Mouse (Mus musculus) thymus, postnatal 36 days (tissue): ENCODE results near the gene Cmip.
A peak's percentile ranks its signal among the peaks of the same experiment; 100 is the strongest.

Experiments used
- DNase-seq, 2 experiments: peaks; one replicate each; pipeline ENCODE4 v3.0.0; 2022; ENCODE audit warnings: mixed read lengths in 2 of 2

Gene Cmip

DNA sequence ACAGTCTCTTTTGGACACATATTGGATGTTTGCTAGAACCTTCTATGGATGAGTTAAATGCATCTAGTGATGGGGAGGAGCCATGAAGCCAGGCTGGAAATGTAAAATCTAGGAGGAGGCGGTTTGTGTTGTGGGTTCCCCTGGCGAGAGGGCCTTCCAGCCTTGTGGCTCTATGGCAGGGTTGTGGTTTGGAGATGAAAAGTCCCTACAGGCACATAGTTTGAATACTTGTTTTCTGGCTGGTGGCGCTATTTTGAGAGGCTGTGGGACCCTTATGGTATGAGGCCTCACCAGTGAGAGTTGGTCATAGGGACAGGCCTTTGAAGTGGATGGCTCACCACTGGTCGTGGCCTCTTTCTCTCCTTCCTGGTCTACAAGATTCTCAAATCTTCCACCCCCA lies 95.2 kb downstream of the Cmip start:
- DNase-seq, result no peak

DNA sequence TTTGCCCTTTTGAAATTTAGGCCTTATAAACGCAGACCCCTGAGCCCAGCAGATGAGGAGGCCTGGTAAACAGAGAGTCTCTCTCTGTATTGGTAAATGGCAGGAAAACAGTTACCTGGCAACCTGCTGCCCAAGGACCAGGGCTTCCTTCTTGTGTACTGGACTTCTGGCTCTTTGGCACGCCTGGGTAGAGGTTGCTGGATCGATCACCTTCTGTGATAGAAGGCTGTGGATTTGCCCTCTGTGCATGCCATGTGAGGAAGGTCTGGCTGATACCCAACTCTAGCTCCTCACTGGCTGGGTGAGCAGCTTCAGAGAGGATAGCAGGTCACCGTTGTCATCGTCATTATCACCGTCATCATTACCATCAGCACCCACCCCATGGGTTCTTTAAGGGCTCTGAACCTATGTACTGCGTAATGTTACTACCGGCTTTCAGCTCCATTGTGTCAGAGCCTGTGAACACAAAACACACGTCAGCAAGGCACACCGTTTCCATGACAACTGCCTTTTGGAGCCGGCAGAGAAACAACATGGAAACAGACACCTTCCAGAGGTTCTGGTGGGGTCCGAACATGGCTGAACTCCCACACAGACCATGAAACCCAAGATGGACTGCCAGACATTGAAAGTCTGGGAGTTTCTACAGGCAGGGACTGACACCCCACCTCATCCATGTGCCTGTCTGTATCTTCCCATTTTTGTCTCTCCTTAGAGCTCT lies 98.4 kb downstream of the Cmip start:
- no peak for DNase-seq

DNA sequence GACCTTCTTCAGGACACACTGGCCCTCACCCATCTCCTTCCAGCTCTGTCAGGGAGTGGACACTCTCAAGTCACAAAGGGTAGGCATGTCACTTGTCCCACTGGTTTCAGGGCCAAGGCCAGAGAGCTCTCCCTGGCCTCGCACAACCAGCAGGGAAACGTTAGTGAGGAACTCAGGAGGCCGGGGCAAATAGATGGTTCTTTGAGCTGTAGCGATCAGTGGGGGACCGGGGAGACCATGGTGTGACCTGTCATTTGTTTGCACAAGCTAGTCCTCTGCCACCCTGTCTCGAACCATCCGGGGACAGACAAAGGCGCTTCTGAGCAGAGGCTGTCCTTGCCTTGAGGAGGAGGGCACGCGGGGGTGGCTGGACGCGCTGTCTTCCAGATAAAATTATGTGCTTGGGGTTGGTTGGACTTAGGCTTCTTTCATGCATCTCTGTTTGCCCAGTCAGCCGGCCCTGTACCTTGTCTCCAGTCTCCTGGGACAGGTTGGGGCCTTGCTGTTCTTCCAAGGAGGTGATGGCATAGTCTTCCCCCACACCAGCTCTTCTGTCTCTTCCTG lies 99.3 kb downstream of the Cmip start:
- no peak for DNase-seq

DNA sequence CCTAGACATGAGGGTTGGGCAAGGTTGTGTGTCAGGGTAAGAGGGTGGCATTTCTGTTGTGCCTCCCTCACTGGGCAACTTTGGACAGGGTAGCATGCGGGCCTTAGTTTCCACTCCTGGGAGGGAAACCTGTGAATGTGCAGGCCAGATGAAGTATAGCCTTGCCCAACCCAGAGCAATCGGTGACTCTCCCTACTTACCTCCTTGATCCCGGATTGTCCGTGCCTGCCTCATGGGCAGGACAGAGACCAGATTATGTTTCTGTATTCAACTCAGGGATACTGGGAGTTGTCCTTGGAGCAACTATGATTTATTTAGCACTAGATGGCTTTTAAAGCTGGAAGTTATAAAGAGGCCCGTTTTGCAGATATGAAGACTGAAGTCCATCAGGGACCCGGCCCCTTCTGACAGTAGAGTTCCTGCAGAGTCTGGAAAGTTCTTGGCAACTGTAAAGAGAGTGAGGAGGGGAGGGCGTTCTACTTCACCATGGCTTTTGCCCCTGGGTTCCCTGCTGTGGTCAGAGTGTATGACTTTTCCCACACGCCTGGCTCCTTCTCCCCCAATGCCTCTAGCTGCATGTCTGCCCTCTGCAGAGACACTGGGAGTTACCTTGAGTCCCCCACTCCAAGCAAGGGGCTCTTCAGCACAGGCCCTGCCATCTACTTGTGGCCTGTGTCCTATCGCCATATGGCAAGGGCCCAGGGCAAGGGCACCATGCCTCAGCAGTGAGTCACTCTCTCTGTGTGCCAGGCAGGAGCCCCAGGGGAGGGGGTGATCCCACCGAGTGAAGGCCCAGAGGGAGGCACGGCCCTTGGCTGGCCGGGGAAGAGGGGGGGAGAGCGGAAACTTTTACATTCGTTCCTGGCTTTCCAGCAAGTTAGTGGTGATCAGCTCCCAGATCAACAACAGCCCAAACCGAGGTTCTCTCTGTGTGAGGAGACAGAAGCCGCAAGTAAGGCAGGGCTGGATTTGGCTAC lies 100.9 kb downstream of the Cmip start:
- no peak for DNase-seq

DNA sequence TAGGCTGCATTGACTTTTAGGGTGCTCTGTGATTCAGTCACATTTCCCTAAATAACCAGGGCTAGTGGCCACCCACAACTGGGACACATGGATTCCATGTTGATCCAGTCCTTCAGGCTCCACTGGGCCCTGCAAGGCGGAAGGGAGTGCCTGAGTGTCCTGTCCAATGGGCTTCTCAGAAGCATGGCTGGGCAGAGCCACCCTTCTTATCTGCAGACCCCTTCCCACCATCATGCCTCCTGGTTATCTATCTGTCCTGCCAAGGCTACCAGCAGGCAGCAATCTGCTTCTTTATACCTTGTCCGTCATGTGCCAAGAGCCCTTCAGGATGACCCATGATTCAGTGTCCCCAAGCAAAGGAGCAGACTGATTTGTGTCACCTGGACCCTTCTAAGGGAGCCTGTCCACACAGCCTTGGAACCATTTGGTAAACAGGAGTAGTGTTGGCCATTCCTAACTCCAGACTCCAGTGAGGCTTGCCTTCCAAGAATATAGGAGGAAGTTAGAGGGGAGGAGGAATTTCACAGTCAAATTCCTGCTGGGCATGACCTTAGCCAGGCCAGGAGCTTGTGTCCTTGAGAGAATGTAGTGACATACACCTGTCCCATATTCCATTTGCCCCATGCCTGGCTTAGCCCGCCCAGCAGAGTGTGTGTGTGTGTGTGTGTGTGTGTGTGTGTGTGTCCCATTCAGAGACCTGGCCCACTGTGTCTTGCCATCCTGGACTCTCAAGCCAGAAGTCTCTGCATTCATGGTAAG lies 103.5 kb downstream of the Cmip start:
- DNase-seq, result no peak

DNA sequence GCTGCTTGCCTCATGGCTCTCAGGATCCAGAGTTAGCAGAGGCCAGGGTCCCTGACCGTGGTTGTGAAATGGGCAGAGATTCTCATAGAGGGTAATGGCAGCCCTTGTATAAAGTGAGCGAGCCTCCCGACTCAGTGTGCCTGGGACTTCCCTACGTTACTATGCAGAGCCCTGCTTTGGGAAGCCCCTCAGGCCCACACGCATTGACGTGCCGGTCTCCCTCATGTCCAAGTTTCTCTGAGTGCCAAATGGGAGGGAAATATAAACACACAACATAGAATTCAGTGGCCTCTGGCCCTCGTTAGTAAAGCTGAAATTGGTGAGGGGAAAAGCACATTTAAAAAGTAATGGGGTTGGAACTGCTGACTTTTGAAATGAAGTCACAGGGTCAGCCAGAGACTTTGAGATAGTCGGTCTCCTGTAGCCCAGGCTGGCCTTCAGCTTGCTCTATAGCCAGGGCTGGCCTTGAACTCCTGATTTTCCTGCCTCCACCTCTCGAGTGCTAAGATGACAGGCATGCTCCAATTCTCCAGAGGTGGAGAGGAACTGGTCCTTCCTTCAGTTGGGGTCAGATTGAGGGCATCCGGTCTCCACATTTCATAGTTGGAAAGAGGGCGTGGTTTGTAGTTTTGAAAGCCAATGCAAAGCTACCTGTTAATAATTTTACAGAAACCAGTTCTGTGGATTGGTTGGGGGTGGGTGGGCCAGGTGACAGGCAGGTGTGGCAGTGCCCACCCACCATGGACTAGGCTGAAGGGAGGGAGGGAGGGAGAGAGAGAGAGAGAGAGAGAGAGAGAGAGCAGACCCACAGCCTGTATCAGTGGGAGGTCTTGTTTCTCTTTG lies 105.0 kb downstream of the Cmip start:
- DNase-seq, result no peak

DNA sequence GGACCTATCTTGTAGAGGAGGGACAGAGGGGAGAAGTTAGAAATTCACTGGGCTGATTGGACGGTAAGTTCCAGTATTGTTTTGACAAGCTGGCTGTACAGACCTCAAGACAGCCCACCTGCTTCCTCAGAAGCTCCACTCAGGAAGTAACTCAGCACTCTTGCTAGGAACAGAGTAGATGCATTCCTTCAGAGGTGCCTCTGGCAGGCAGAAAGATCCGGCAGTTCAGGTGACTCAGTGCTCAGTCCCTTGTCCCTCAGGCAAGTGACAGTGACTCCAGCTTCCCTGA lies 105.5 kb downstream of the Cmip start:
- no peak for DNase-seq

DNA sequence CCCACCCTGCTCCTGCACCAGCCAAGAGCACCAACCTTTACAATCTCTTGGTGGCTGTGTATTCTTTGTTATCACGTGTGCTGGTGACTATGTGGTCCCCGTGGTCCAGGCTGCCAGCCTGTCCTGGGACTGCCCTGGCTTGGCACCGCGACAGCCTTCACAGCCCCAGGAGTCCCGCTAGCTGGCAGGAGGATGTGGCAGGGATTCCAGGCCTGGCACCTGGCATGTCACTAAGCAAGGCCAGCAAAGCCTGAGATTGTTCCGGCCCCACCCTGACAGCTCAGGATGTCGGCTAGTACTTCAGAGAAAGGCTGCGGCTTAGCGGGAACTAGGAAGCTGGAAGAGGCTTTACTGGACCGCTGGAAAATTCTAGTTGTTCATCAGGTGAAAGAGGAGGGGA lies 106.4 kb downstream of the Cmip start:
- DNase-seq, result no peak

DNA sequence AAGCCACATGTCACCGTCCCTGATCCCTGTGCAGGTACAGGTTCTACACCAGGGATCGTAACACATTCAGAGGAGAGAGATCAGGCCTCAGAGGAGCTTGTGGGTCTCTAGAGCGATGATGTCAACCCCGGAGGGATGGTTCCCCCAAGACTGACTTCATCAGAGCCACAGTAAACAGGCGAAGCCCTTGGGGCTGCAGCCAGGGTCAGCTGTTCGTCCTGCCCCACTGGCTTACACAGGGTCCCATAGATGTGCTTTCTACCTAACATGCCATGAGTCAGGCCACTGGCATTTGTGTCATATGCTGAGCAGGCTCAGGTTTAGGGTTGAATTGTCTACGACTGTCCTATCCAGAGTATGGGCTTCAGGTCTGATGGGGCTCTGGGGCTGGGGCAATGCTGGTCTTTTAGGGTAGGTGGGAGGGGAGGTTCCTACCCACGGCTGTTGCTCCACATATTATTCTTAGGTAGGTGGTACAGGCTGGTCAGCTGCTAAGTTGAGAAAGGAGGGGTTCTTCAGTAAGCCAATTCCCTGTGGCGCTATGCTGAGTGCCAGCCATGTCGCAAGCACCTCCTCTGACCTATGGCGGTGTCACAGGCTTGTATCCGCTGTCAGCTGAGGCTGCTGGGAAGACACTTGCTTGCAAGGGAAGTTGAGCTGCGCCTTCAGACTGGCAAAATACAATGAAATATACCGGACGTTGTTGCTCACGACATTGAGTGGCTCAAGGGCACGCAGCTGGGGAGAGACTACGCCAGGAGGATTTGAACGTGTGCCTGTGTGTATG lies 107.7 kb downstream of the Cmip start:
- DNase-seq, result no peak

DNA sequence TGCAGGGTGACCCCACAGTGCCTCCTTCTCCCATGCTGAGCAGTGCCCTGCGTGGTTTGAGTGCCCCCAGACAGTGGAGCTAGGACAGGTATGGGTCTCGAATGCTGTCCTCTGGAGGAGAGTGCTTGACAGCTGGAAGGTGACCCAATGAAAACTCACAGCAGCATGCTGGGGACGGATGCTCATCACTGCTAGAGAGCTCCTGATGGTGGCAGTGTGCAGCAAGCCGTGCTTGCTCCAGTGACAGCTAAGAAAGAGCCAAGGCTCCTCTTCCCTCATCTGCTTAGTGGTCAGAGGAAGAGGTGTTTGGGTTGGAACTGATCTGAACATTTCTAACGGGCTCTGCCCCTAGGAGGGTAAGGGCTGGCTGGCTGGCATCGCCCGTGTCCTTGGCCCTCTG lies 109.6 kb downstream of the Cmip start:
- no peak for DNase-seq

DNA sequence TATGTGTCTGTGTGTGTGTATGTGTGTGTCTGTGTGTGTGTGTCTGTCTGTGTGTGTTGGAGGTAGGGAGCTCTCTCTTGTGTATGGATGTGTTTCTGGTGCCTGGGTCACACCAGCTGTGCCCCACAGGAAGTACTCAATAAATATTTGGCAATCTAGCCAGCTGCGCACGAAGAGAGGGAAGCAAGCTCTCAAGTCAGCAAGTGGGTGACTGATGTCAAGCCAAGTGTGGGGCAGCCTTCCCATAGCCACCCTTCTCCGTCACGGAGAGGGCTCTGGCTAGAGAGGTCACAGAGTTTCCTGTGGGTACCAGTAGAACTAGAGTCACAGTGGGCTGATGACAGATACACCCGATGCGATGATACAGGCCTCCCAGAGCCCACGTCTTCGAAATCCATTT lies 110.6 kb downstream of the Cmip start:
- no peak for DNase-seq

DNA sequence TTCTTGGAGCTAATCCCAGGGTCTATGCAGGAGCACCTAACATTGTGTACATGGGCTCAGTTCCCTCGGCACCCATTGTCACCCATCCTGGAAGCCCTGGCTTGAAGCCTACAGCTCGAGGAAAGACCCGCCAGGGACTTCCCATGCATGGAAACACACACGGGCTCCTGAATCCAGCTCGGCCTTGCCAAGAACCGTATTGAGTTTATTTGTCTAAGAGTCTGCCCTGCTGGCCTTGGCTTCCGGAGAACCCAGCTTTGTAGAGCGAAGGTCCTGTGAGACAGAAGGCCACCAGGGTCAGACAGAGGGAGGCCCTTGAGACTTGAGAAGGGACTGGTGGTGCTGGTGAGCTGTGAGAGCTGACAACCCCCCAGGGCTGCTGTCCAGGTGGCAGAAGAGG lies 111.9 kb downstream of the Cmip start:
- no peak for DNase-seq

DNA sequence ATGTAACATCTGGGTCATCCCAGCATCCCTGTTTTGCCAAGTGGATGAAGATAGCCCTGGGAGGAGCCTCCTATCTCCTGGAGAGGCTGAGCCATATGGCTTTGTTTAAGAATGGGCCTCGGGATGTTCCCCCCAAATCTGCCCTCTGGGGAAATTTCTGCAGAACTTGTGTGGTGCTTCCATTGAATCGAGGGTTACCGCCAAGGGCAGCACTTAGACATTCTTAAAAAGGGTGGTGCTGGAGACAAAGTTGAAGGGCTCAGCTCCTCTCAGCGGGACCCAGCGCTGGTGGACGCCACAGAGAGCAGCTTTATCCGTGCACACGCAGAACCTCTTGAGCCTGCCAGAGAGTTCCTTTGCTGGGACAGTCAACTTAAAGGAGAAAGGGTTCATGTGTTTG lies 113.1 kb downstream of the Cmip start:
- no peak for DNase-seq

DNA sequence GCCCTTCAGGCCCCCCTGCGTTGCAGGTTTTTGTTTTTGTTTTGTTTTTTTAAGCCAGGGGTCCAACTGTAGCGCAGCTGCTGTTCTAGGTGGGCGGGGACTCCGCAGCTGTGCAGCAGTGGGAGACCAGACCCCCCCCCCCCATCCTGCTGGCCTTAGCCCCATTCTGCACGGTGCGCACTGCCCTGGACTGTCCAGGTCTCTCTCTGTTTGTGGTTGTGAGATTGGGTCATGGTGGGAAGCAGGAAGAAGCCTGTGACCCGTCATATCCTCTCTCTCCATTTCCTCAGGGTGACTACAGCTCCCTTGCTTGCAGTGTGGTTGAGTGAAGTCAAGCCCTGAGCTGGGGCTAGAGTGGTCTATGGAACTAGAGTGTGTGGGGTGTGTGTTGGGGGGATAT lies 114.3 kb downstream of the Cmip start:
- no peak for DNase-seq

DNA sequence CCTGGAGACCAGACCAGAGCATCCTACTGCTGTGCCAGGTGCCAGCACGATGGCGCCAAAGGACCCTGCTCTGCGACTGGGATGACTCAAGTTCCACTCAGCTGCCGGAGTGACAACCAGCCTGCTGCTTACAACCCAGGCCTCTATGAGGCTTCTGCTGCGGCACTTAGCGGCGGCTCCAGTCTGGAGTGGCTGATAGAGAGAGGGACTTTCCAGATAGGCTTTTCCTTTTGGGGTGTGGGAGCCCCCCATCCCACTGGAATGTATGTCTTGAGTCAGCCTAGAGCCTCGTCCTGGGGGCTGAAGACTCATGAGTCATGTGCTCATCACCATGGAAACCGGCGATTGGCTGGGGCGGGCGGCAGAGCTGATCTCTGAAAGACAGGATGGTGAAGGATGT lies 115.2 kb downstream of the Cmip start:
- no peak for DNase-seq

DNA sequence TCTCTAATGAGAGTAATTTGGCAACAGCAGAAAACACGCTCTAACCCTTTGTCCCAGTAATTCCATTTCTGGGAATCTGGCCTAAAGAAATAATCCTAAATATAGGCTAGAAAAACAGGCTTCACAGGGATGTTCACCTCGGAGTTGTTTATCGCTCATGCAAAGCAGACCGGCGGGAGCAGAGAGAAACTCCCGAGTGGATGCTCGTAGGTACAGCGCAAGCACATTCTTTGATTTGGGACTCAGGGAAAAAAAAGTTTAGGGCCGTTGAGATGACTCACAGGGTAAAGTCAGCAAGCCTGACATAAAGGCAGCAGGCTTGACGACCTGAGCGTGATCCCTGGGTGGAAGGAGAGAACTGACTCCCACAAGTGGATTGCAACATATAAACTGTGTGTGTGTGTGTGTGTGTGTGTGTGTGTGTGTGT lies 116.2 kb downstream of the Cmip start:
- no peak for DNase-seq

DNA sequence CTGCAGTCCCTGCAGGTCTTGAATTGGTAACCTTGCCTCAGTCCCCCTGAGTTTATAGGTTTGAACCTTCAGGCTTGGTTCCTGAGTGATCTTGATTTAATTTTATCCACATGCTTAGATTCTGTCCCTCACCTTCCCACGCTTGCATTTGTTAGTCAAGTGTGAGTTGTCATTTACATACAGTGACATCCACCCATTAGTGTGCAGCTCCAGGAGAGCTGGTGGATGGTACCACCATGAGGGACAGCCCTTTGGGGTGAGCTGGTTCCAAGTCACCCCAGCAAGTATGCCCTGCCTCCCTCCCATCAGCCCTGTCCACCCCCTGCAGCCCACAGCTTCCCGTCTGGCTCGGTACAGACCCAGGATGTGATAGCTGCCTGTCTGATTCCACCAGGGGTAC lies 117.2 kb downstream of the Cmip start:
- DNase-seq, result no peak

DNA sequence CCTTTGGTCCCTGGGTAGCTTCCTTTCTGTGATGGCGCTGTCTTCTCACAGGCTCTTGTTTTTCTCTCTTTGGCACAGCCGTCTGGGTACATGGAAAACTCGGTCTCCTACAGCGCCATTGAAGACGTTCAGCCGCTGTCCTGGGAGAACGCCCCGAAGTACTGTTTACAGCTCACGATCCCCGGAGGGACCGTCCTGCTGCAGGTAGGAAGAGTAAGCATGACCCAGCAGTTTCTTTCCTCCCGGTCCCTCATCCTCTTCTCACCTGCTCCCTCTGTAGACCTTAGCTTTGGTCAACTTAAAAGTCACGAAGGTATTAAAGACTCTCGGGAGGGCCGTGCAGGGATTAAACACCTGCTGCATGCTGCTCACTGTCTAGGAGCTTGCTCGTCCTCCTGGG lies 120.1 kb downstream of the Cmip start:
- DNase-seq, result no peak

DNA sequence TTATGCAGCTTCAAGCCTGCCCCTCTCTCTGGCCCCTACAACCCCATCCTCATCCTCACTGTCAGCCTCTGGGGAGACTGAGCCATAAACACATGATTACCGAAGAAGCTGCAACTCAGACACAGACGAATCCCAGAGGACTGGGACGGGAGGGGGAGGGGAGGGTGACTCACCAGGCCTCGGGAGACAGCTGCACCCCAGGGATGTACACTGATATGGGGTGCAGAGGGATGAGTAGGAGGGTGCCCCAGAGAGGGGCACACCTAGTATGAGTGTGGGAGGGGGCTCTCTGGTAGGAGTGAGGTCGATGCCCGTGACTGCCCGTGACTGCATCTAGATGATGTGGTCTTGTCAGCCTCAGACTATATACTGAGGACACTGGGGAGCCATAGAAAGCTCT lies 121.8 kb downstream of the Cmip start:
- DNase-seq, result no peak

DNA sequence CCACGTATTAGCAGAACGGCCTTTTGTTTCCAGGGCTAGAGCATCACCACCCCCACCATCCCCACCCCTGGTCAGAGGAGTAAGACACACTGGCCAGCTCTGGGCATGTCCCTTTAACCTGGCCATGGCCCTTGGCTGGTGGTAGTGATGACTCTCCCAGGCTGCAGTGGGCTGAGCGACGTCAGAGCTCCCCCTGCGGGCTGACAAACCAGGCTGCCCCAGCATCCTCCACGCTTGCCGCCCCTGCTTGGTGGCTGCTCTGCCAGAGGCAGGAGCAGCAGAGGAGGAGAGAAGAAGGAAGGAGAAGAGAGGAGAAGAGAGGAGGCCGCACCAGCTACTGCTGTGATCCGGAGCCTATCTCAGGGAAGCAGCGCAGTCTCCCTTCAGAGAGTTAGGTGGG lies 122.3 kb downstream of the Cmip start:
- peak; percentile 17 to 27 for DNase-seq

DNA sequence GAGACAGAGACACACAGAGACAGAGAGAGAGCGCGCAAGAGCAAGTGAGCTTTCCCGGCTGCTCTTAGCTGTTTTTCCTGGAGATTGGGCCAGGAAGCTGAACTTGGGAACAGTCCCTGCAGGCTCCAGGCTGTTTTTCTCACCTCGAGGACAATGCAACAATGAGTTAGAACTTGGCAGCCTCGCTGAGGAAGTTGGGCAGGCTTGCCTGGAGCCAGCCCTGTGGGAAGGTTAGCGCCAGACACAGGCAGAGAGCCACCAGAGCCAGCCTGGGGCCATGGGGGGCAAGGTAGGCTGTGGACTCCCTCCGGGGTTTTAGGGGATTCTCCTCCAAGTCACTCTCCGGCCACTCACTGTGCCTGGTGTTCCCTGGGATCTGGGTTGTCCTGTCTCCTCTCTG lies 123.9 kb downstream of the Cmip start:
- no peak for DNase-seq

DNA sequence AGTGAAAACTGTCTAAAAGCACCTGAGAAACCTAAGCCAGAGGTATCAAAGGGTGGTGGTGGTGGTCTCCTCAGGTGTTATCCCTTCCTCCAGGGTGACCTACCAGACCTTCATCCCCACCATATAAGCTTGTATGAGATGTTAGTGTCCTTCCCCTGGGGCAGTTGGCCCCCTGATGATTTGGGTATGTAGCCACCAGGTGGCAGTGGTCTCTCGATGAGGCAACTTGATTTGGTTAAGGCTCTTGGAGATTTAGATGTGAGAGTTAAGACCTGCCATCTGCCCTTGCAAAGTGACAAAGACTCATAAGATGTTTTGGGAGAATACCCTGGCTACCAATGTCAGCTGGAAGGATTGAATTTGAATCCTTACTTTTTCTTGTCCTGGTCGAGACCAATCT lies 129.3 kb downstream of the Cmip start:
- DNase-seq, result peak; percentile 27 to 45
